Mouse (Mus musculus): ENCODE measurements around the gene P2rx3.

DNA sequence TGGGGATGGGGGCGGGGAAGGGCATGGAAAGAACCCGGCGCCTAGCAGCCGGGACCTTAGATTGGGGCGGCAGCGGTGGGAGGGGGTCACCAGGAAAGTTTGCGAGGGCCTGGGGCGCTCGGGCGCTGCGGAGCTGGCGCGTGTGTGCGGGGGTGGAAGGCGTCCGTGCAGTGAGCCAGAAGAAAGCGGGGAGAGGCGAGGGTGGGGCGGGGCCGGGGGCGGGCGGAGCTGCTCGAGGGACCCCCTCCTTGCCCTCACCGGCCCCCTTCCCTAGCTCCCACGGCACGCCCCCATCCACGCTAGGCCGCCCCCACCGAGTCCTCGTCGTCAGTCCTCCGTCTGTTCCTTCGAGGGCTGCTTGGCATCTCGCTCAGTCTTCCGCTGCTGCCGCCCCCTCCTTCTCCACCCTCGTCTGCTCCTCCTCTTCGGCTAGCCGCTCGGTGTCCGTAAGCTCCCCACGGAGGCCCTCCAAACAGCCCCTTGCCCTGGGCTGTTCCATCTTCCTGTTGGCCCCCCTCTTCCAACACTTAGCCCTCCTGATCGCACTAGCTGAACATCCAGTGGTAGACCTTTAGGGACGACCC, 11.0 kb upstream of the P2rx3 start:
- no peak for TF ChIP-seq CTCF (IDR thresholded peaks at IDR 0.05)
- TF ChIP-seq EP300 (IDR thresholded peaks at IDR 0.05) = no peak
